Mouse (Mus musculus) ZHBTc4 (cell line): ENCODE results near the gene Tomm6.

ENCODE experiments used
- DNase-seq: peaks from one replicate; pipeline ENCODE4 v3.0.0-alpha.2; 2011; ENCODE audit warnings: low read depth, low spot score

Gene Tomm6

GRCm38 (mm10) chr17:47688344-47688607 lies at the start of gene Tomm6:
Tomm6 (minus strand) TSS chr17:47688386.
- DNase-seq, result no peak

- DNase-seq, result peak; percentile 91
Measured at GRCm38 (mm10) chr17:47737271-47738065, 49.3 kb upstream of the Tomm6 start.

GRCm38 (mm10) chr17:47736856-47737255 lies 48.7 kb upstream of the Tomm6 start, which contains the start of gene Tfeb:
Tfeb (plus strand) TSS chr17:47737030.
- peak; percentile 97 for DNase-seq

- DNase-seq, result peak; percentile 72
Measured at GRCm38 (mm10) chr17:47735553-47736100, 47.4 kb upstream of the Tomm6 start.

GRCm38 (mm10) chr17:47730633-47731575 lies 42.7 kb upstream of the Tomm6 start:
- DNase-seq, result peak; percentile 80

- DNase-seq, result no peak
Measured at GRCm38 (mm10) chr17:47726566-47726965, 38.4 kb upstream of the Tomm6 start, which contains the start of gene Pgc. Pgc (plus strand) TSS chr17:47726842.

- DNase-seq, result no peak
Measured at GRCm38 (mm10) chr17:47721183-47721582, 33.0 kb upstream of the Tomm6 start.

- DNase-seq, result no peak
Measured at GRCm38 (mm10) chr17:47715037-47715436, 26.9 kb upstream of the Tomm6 start.

- peak; percentile 92 for DNase-seq
Measured at GRCm38 (mm10) chr17:47712889-47713571, 24.8 kb upstream of the Tomm6 start.

- no peak for DNase-seq
Measured at GRCm38 (mm10) chr17:47711883-47712282, 23.7 kb upstream of the Tomm6 start.

GRCm38 (mm10) chr17:47710036-47710435 lies 21.9 kb upstream of the Tomm6 start:
- DNase-seq, result peak; percentile 53

- no peak for DNase-seq
Measured at GRCm38 (mm10) chr17:47708972-47709371, 20.8 kb upstream of the Tomm6 start.

- DNase-seq, result no peak
Measured at GRCm38 (mm10) chr17:47707961-47708360, 19.8 kb upstream of the Tomm6 start.

- DNase-seq, result no peak
Measured at GRCm38 (mm10) chr17:47706196-47706595, 18.0 kb upstream of the Tomm6 start.

GRCm38 (mm10) chr17:47704692-47705091 lies 16.5 kb upstream of the Tomm6 start:
- DNase-seq, result no peak

- DNase-seq, result peak; percentile 46
Measured at GRCm38 (mm10) chr17:47703556-47703955, 15.4 kb upstream of the Tomm6 start.

- DNase-seq, result peak; percentile 61
Measured at GRCm38 (mm10) chr17:47702548-47703345, 14.6 kb upstream of the Tomm6 start.

GRCm38 (mm10) chr17:47701793-47702192 lies 13.6 kb upstream of the Tomm6 start:
- no peak for DNase-seq

- DNase-seq, result no peak
Measured at GRCm38 (mm10) chr17:47699055-47699454, 10.9 kb upstream of the Tomm6 start.

GRCm38 (mm10) chr17:47698156-47698555 lies 10.0 kb upstream of the Tomm6 start:
- DNase-seq, result no peak

GRCm38 (mm10) chr17:47695337-47695710 lies 7.1 kb upstream of the Tomm6 start:
- DNase-seq, result no peak
